Mouse (Mus musculus) cortical plate, adult 2 months (tissue): Measurements from ENCODE around the gene Homez. TPM values are rescaled to one million over a fixed set of nuclear protein-coding genes. Genes with fewer than 3 reads are reported as not detected.

Experiments
- H3K27ac ChIP-seq: fragments of 200-500 bp; 2 replicates; pipeline ENCODE4 v1.5.1; 2012; ENCODE audit warnings: low read length, control low read depth, inconsistent platforms; ENCODE audit not compliant: insufficient read depth
- H3K4me1 ChIP-seq: fragments of 200-500 bp; 2 replicates; pipeline ENCODE4 v1.6.1; 2011; ENCODE audit warnings: low read length; ENCODE audit not compliant: control insufficient read depth, insufficient read depth
- H3K4me3 ChIP-seq: fragments of 200-500 bp; 2 replicates; pipeline ENCODE4 v1.5.1; 2011; ENCODE audit warnings: mild to moderate bottlenecking, low read length, control low read depth; ENCODE audit not compliant: insufficient read depth
- CTCF ChIP-seq: fragments of 200-500 bp; IDR thresholded peaks from 2 replicates; pipeline ENCODE4 v1.5.1; 2011; ENCODE audit warnings: mild to moderate bottlenecking, control low read depth, low read length; ENCODE audit not compliant: insufficient read depth; ENCODE audit errors: extremely low read depth
- POLR2A ChIP-seq: fragments of 200-500 bp; IDR thresholded peaks from 2 replicates; pipeline ENCODE4 v1.6.1; 2011; ENCODE audit warnings: mild to moderate bottlenecking, low read length, control low read depth; ENCODE audit not compliant: insufficient read depth; ENCODE audit errors: extremely low read depth
- polyA plus RNA-seq: library from polyadenylated mRNA; depleted of rRNA; stranded (reverse); fragments of >200 nt; gene quantifications from 2 replicates; pipeline ENCODE4 v1.2.3, GENCODE M21; 2012; rRNA removed

The Homez gene
- 9.6 TPM in 2 replicates for polyA plus RNA-seq

GRCm38 (mm10) chr14:54870861-54871260, at the start of gene Homez:
Homez (minus strand) TSS chr14:54870961.
- no peak for TF ChIP-seq CTCF
- no peak for TF ChIP-seq POLR2A

GRCm38 (mm10) chr14:54920076-54920685, 49.4 kb upstream of the Homez start:
- Histone ChIP-seq H3K4me1 (no peaks in the 10 kb centered on the region), H3K4me3 (no peak overlapping the region), H3K27ac (no peak overlapping the region)
- TF ChIP-seq POLR2A (no peak), CTCF (no peak)

More at GRCm38 (mm10) chr14:54870861-54871260, at the start of gene Homez:
- H3K4me3 ChIP-seq, result no peak within 1 kb of the TSS
- no peak within 1 kb of the TSS for H3K27ac ChIP-seq
- no peaks in the 10 kb centered on the region for H3K4me1 ChIP-seq

- peak overlapping the region; percentile 88 for H3K27ac ChIP-seq
- TF ChIP-seq POLR2A (no peak), CTCF (no peak)
- H3K4me3 ChIP-seq, result peak overlapping the region; percentile 95
- H3K4me1 ChIP-seq, result peaks cover 12% of the 10 kb centered on the region
Measured at GRCm38 (mm10) chr14:54913343-54913742, 42.6 kb upstream of the Homez start.

GRCm38 (mm10) chr14:54912886-54913285, 42.1 kb upstream of the Homez start, which contains the start of gene Slc22a17:
Slc22a17 (minus strand) TSS chr14:54913132.
- TF ChIP-seq CTCF (no peak), POLR2A (peak; percentile 99)
- H3K4me1 ChIP-seq, result peaks cover 12% of the 10 kb centered on the region
- H3K27ac ChIP-seq, result peak within 1 kb of the TSS; percentile 88
- peak within 1 kb of the TSS; percentile 95 for H3K4me3 ChIP-seq

GRCm38 (mm10) chr14:54912109-54912850, 41.5 kb upstream of the Homez start:
- Histone ChIP-seq H3K4me3 (peak overlapping the region; percentile 95), H3K27ac (peak overlapping the region; percentile 88), H3K4me1 (peaks cover 12% of the 10 kb centered on the region)
- TF ChIP-seq CTCF, result no peak
- no peak for TF ChIP-seq POLR2A

- Histone ChIP-seq H3K27ac (no peak overlapping the region), H3K4me3 (no peak overlapping the region), H3K4me1 (peaks cover 12% of the 10 kb centered on the region)
- TF ChIP-seq POLR2A, result no peak
- no peak for TF ChIP-seq CTCF
Measured at GRCm38 (mm10) chr14:54908682-54909081, 37.9 kb upstream of the Homez start.

GRCm38 (mm10) chr14:54903641-54904040, 32.9 kb upstream of the Homez start:
- Histone ChIP-seq H3K27ac (no peak overlapping the region), H3K4me1 (no peaks in the 10 kb centered on the region), H3K4me3 (no peak overlapping the region)
- TF ChIP-seq POLR2A, result no peak
- TF ChIP-seq CTCF, result no peak

- Histone ChIP-seq H3K27ac (no peak overlapping the region), H3K4me1 (no peaks in the 10 kb centered on the region), H3K4me3 (no peak overlapping the region)
- TF ChIP-seq CTCF (peak; percentile 61), POLR2A (no peak)
Measured at GRCm38 (mm10) chr14:54900383-54900782, 29.6 kb upstream of the Homez start.

- H3K27ac ChIP-seq, result no peak overlapping the region
- no peaks in the 10 kb centered on the region for H3K4me1 ChIP-seq
- H3K4me3 ChIP-seq, result no peak overlapping the region
- TF ChIP-seq POLR2A (no peak), CTCF (no peak)
Measured at GRCm38 (mm10) chr14:54897445-54897844, 26.7 kb upstream of the Homez start.
